ENCODE assay signal across 29 mouse cellular contexts in the genomic region with DNA sequence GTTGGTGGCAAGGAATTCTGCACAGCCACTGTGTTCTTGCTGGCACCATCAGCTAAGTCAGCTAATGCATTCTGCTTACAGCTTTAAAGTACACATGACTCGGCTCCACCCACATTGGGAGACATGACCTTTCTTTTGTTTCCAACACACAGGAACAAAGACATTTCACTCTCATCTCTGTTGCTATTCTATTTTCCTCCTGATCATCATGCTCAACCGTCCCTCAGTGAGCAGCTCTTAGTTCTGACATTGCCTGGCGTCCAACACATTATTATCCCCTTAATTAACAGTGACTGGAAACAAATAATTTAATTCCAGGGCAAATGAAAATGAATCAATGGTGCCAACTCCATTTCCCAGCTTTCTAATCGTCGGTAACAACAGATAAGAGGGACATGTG. TPM values are rescaled to one million over a fixed set of nuclear protein-coding genes. Genes with fewer than 3 reads are reported as not detected.
DNase-seq lines count a peak whose midpoint lies in the region; ATAC-seq and TF ChIP-seq lines count a peak whose summit lies in the region.
"Had no signal": no experiment of that assay in that cellular context is flagged by ENCODE, and none has a peak within 500 bp of the region (broad histone marks: within the 10 kb centered on the region; RNA-seq: fewer than 3 reads in every experiment).

No protein-coding gene starts in this region.

- no peaks in the 10 kb centered on the region for H3K4me1 ChIP-seq in forebrain, postnatal 0 days (ENCODE audit: insufficient read depth)
- H3K4me1 ChIP-seq in forebrain, embryonic 16.5 days (replicated peaks; ENCODE audit: control insufficient read depth, insufficient read depth, low read length), result no peaks in the 10 kb centered on the region
- no peaks in the 10 kb centered on the region for H3K4me1 ChIP-seq in midbrain, embryonic 14.5 days (ENCODE audit: control insufficient read depth, insufficient read depth, low read length)
- H3K4me1 ChIP-seq in midbrain, embryonic 10.5 days, result peaks cover 4% of the 10 kb centered on the region
- H3K4me1 ChIP-seq: embryonic facial prominence, embryonic 13.5 days; heart, embryonic 13.5 days; limb, embryonic 10.5 days; liver, embryonic 15.5 days; lung, embryonic 15.5 days had no signal

- no peaks in the 10 kb centered on the region for H3K36me3 ChIP-seq in forebrain, postnatal 0 days (ENCODE audit: insufficient read depth)
- no peaks in the 10 kb centered on the region for H3K36me3 ChIP-seq in forebrain, embryonic 16.5 days (ENCODE audit: control insufficient read depth, insufficient read depth)
- H3K36me3 ChIP-seq in midbrain, embryonic 14.5 days (ENCODE audit: control insufficient read depth, insufficient read depth, low read length), result no peaks in the 10 kb centered on the region
- H3K36me3 ChIP-seq in midbrain, embryonic 10.5 days, result no peaks in the 10 kb centered on the region
- H3K36me3 ChIP-seq: embryonic facial prominence, embryonic 13.5 days; heart, embryonic 13.5 days; limb, embryonic 10.5 days; liver, embryonic 15.5 days; lung, embryonic 15.5 days had no signal

- no peaks in the 10 kb centered on the region for H3K9me3 ChIP-seq in forebrain, postnatal 0 days (ENCODE audit: low read length)
- no peaks in the 10 kb centered on the region for H3K9me3 ChIP-seq in forebrain, embryonic 16.5 days (ENCODE audit: control insufficient read depth, low read length)
- no peaks in the 10 kb centered on the region for H3K9me3 ChIP-seq in midbrain, embryonic 14.5 days (ENCODE audit: control insufficient read depth, low read length)
- H3K9me3 ChIP-seq in midbrain, embryonic 10.5 days (replicated peaks), result no peaks in the 10 kb centered on the region
- H3K9me3 ChIP-seq: embryonic facial prominence, embryonic 13.5 days; heart, embryonic 13.5 days; limb, embryonic 10.5 days; liver, embryonic 15.5 days; lung, embryonic 15.5 days had no signal

- H3K9ac ChIP-seq in forebrain, postnatal 0 days, result no peak overlapping the region
- no peak overlapping the region for H3K9ac ChIP-seq in forebrain, embryonic 16.5 days (replicated peaks; ENCODE audit: low read depth, low read length)
- no peak overlapping the region for H3K9ac ChIP-seq in midbrain, embryonic 14.5 days (replicated peaks; ENCODE audit: low read length)
- H3K9ac ChIP-seq: embryonic facial prominence, embryonic 13.5 days; heart, embryonic 13.5 days; liver, embryonic 15.5 days; lung, embryonic 15.5 days had no signal

- peak; percentile 16 for DNase-seq in forebrain, postnatal 0 days
- DNase-seq in midbrain, embryonic 14.5 days, result peak; percentile 13
- DNase-seq in midbrain, embryonic 10.5 days (ENCODE audit: low spot score), result no peak
- peak; percentile 26 for DNase-seq in ZHBTc4 (ENCODE audit: low read depth, low spot score)
- peak; percentile 48 for DNase-seq in retina, embryonic 14.5 days (ENCODE audit: low spot score)
- DNase-seq in kidney, postnatal 36 days, result no peak
- DNase-seq: adrenal gland, postnatal 36 days; cerebellum, adult 11 months; gastrocnemius, postnatal 10 days; heart, adult 18-20 months; heart, postnatal 14 days; kidney, adult 2 months; liver; lung, postnatal 36 days had no signal

- no peak for TF ChIP-seq CTCF in forebrain, postnatal 0 days (IDR thresholded peaks at IDR 0.05; ENCODE audit: low read depth)

- no peak overlapping the region for H3K27ac ChIP-seq in forebrain, postnatal 0 days (ENCODE audit: low read depth, low read length)
- H3K27ac ChIP-seq in forebrain, embryonic 16.5 days (ENCODE audit: low read length), result no peak overlapping the region
- H3K27ac ChIP-seq in midbrain, embryonic 14.5 days (replicated peaks; ENCODE audit: low read depth, low read length), result no peak overlapping the region
- no peak overlapping the region for H3K27ac ChIP-seq in midbrain, embryonic 10.5 days (replicated peaks)
- H3K27ac ChIP-seq: embryonic facial prominence, embryonic 13.5 days; heart, embryonic 13.5 days; kidney, postnatal 0 days; limb, embryonic 10.5 days; liver, embryonic 15.5 days; lung, embryonic 15.5 days had no signal

- H3K27me3 ChIP-seq in forebrain, postnatal 0 days (ENCODE audit: insufficient read depth, low read length), result no peaks in the 10 kb centered on the region
- H3K27me3 ChIP-seq in forebrain, embryonic 16.5 days (replicated peaks; ENCODE audit: control insufficient read depth, insufficient read depth, low read length), result no peaks in the 10 kb centered on the region
- H3K27me3 ChIP-seq in midbrain, embryonic 14.5 days (ENCODE audit: control insufficient read depth, insufficient read depth, low read length), result no peaks in the 10 kb centered on the region
- no peaks in the 10 kb centered on the region for H3K27me3 ChIP-seq in midbrain, embryonic 10.5 days (ENCODE audit: low read depth, poor library complexity, severe bottlenecking)
- H3K27me3 ChIP-seq: embryonic facial prominence, embryonic 13.5 days; heart, embryonic 13.5 days; liver, embryonic 15.5 days; lung, embryonic 15.5 days had no signal

- H3K4me2 ChIP-seq in forebrain, postnatal 0 days (ENCODE audit: low read depth), result no peak overlapping the region
- no peak overlapping the region for H3K4me2 ChIP-seq in forebrain, embryonic 16.5 days (ENCODE audit: low read length)
- no peak overlapping the region for H3K4me2 ChIP-seq in midbrain, embryonic 14.5 days (ENCODE audit: low read length)
- H3K4me2 ChIP-seq: embryonic facial prominence, embryonic 13.5 days; heart, embryonic 13.5 days; liver, embryonic 15.5 days; lung, embryonic 15.5 days had no signal

- ATAC-seq in forebrain, postnatal 0 days, result 0 out of 2 replicates have a peak, but pooled peaks have one; percentile 23
- ATAC-seq in forebrain, embryonic 16.5 days, result no peak
- no peak for ATAC-seq in midbrain, embryonic 14.5 days (ENCODE audit: low FRiP score, low TSS enrichment)

- 23% methylated on average over 5 of the region's 5 CpGs for WGBS in forebrain, postnatal 0 days
- 22% methylated on average over 5 of the region's 5 CpGs for WGBS in forebrain, embryonic 16.5 days
- 46% methylated on average over 5 of the region's 5 CpGs for WGBS in midbrain, embryonic 14.5 days
- WGBS in midbrain, embryonic 10.5 days, result 60% methylated on average over 5 of the region's 5 CpGs

- no peak overlapping the region for H3K4me3 ChIP-seq in forebrain, postnatal 0 days (ENCODE audit: low read depth, low read length)
- H3K4me3 ChIP-seq in forebrain, embryonic 16.5 days (replicated peaks; ENCODE audit: low read length), result no peak overlapping the region
- no peak overlapping the region for H3K4me3 ChIP-seq in midbrain, embryonic 14.5 days (replicated peaks; ENCODE audit: low read depth, low read length)
- no peak overlapping the region for H3K4me3 ChIP-seq in midbrain, embryonic 10.5 days
- H3K4me3 ChIP-seq: embryonic facial prominence, embryonic 13.5 days; heart, embryonic 13.5 days; limb, embryonic 10.5 days; liver, embryonic 15.5 days; lung, embryonic 15.5 days had no signal

RNA-seq across cellular contexts. Expression of gene Gm20075, which starts 35.8 kb away (rescaled TPM):
- total RNA-seq in forebrain, postnatal 0 days (2014; rRNA removed), result 4.2 and 6.0 TPM in 2 replicates
- 14.3 and 16.2 TPM in 2 replicates for polyA plus RNA-seq in forebrain, postnatal 0 days (2015; fragmentation: Nextera tagmentation; extraction: Ambion mirVana)
- 27.9 and 34.7 TPM in 2 replicates for polyA plus RNA-seq in forebrain, embryonic 16.5 days (2015; fragmentation: Nextera tagmentation; extraction: Ambion mirVana)
- polyA plus RNA-seq in midbrain, embryonic 14.5 days (2014; fragmentation: Nextera tagmentation; extraction: Ambion mirVana), result 27.2 and 30.6 TPM in 2 replicates
- polyA plus RNA-seq in midbrain, embryonic 10.5 days (2016; fragmentation: Nextera tagmentation; extraction: Ambion mirVana), result 36.8 and 38.5 TPM in 2 replicates

RNA-seq across cellular contexts. Expression of gene Gm17190, which starts 36.5 kb away (rescaled TPM):
- total RNA-seq in forebrain, postnatal 0 days (2014; rRNA removed), result not detected in 2 replicates
- polyA plus RNA-seq in forebrain, postnatal 0 days (2015; fragmentation: Nextera tagmentation; extraction: Ambion mirVana), result 0.15 TPM in 1 of 2 replicates, not detected in the other
- polyA plus RNA-seq in forebrain, embryonic 16.5 days (2015; fragmentation: Nextera tagmentation; extraction: Ambion mirVana), result 0.20 TPM in 1 of 2 replicates, not detected in the other
- polyA plus RNA-seq in midbrain, embryonic 14.5 days (2014; fragmentation: Nextera tagmentation; extraction: Ambion mirVana), result not detected in 2 replicates
- not detected in 2 replicates for polyA plus RNA-seq in midbrain, embryonic 10.5 days (2016; fragmentation: Nextera tagmentation; extraction: Ambion mirVana)
- total RNA-seq: adrenal gland, postnatal 36 days; gastrocnemius, postnatal 10 days; heart, adult 18-20 months; heart, postnatal 14 days; layer of hippocampus, postnatal 10 days; left cerebral cortex, adult 8-10 months; megakaryocyte-erythroid progenitor cell, adult 5-6 weeks; MEL had no signal
- polyA plus RNA-seq: C2C12; embryonic facial prominence, embryonic 13.5 days; heart, embryonic 13.5 days; kidney, adult 2 months; kidney, postnatal 0 days; limb, embryonic 10.5 days; liver, embryonic 15.5 days; lung, embryonic 15.5 days; spleen, adult 2 months; testis, adult 2 months; urinary bladder, adult 2 months had no signal

Comparison
In these comparisons a context has a peak if more than half of its experiments do, and no peak if none do; other contexts are left out.
1. DNase-seq: peak in forebrain, postnatal 0 days (single experiment), midbrain, embryonic 14.5 days (single experiment), ZHBTc4 (single experiment) and retina, embryonic 14.5 days (single experiment); none in midbrain, embryonic 10.5 days (single experiment) and kidney, postnatal 36 days (0 of 2).